Mouse (Mus musculus): ENCODE results near the gene Rnf144b. TPM values are rescaled to one million over a fixed set of nuclear protein-coding genes. Genes with fewer than 3 reads are reported as not detected.

Gene Rnf144b
- polyA plus RNA-seq, 3 experiments from 2014 or later, result 0.18 TPM; not detected in 2

GRCm38 (mm10) chr13:47223576-47224538, 101.4 kb downstream of the Rnf144b start:
- ATAC-seq, result no peak

DNA sequence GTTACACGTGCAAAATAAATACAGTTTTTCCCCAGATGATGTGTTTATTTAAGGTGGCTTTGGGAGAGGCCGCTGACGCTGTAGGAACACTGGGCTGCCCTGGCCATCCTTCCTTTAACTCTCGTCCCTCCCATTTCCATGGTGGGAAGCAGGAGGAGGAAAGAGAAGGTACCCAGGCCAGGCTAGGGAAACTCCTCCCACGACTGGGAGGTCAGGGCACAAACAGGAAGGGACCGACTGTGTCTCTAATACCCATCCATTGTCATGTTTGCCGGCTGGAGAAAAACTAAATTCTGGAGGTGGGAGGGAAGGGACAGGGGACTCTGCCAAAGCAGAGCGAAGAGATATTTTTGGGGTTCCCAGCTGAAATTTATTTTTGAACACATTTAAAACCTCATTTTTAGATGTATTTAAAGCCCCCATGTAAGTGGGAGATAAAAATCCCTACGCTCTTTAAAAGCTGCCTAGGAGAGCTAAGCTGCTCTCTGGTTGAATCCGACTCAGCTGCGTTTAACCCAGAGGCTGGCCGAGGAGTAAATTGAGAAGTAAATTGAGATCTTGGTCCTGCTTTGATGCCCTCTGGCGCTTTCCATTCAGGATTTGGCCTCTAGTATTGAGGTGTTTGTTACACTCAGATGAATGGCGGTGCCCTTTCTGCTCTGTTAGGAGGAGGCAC, 102.3 kb downstream of the Rnf144b start:
- ATAC-seq, result no peak

- no peak for ATAC-seq
Observed at GRCm38 (mm10) chr13:47225324-47225697, 102.9 kb downstream of the Rnf144b start.

DNA sequence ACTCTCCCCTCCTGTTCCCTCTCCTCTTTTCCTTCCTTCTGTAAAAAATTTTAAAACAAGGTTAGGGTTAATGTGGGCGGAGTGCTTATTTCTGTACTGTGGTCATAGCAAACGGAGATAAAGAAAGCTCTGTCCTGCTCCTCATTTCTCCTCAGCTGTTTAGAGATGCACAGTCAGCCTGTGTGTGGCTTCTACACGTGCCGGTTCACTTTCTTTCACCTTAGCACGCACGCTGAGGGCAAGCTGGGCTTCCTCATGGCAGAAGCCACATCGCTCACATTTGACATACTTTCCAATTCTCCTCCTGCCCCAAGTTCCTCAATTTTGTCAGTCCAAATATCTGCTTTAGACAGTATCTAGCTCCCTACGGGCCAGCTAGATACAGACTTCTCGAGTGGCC, 103.3 kb downstream of the Rnf144b start:
- no peak for ATAC-seq

- no peak for ATAC-seq
Observed at GRCm38 (mm10) chr13:47226521-47226920, 104.1 kb downstream of the Rnf144b start.

- no peak for ATAC-seq
Observed at GRCm38 (mm10) chr13:47228201-47228600, 105.7 kb downstream of the Rnf144b start.

GRCm38 (mm10) chr13:47228626-47229190, 106.3 kb downstream of the Rnf144b start:
- no peak for ATAC-seq

- ATAC-seq, result no peak
Observed at GRCm38 (mm10) chr13:47232163-47232562, 109.7 kb downstream of the Rnf144b start.

GRCm38 (mm10) chr13:47237376-47237775, 114.9 kb downstream of the Rnf144b start:
- ATAC-seq, result no peak

DNA sequence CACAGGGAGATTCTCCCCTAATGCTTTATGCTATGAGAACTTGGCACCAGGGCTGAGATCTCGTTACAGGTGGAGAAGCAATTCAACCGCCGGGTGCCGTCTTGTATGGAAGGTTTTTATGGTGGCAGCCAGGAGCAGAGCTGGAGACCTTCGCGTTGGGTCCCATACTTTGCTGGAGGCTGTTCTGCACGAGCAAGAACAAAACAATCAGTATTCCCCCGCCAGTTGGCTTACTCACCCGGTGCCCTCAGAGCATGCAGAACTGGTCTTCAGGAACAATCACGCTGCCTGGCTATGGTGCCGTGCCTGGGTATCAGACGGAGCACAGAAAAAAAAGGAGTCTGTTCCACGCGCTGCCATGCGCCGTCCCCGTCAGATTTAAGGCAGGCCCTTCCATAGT, 115.7 kb downstream of the Rnf144b start:
- ATAC-seq, result no peak

GRCm38 (mm10) chr13:47243569-47243968, 121.1 kb downstream of the Rnf144b start:
- no peak for ATAC-seq

DNA sequence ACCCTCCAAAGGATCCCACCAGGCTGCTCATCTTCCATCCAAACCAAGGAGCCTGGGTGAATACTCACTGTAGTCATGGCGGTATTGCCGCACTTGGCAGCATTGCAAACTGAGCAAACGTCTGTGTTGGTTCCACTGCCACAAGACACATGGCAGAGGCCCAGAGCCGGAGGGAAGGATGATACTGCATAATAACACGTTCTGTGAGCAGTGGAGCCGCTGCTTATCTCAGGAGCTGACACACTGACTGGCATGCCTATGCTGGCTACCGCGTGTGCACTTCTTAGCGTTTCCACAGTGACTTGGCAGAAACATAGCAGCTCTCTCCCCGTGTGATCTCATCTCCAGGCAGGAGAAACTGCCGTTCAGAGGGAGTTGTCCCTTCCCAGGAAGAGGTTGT, 122.3 kb downstream of the Rnf144b start:
- ATAC-seq, result no peak

DNA sequence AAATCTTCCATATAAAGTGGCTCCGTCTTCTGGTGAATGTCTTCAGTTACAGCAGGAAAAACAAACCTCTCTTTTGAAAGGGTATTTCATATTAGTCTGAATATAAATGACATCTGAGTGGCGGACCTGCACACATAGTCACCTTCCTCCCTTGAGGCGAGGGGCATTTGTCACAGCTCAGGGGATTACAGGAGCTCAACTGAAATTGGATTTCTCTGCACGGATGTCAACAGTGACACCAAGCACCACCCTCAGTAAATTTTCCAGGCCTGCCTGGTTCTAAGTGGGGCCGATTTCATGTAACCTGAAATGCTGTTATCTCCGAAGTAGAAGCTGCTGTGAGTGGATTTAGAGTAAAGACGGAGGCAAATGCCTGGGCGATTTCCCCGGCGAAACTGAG, 124.0 kb downstream of the Rnf144b start:
- ATAC-seq, result no peak

DNA sequence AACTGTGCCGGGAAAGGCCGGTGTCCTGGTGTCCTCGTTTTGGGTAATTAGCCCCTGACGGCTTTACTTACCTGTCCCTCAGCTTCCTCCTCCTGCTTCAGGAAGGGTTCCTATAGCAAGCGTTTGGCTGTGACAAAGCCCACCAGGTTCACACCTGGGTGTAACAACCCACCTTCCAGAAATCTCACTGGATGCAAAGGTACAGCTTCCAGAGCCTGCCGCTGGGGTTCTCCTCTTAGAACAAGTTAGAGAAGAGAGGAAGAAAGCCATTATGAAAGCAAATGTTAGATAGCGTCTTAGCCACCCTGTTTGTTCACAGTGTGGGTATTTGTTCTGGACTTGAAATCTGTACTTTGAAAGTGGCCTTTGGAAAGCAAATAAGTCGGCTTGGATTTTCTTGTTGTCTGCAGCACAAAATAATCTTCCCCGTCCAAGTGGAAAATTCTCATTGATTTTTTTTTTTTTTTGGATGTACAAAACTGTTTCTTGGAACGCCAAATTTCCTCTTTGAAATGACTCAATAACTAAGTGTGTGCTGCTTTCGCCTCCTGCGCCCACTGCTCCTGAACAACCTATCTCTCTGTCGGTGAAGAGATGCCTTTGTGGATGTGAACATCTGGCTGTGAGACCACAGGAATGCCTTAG, 124.8 kb downstream of the Rnf144b start:
- no peak for ATAC-seq

DNA sequence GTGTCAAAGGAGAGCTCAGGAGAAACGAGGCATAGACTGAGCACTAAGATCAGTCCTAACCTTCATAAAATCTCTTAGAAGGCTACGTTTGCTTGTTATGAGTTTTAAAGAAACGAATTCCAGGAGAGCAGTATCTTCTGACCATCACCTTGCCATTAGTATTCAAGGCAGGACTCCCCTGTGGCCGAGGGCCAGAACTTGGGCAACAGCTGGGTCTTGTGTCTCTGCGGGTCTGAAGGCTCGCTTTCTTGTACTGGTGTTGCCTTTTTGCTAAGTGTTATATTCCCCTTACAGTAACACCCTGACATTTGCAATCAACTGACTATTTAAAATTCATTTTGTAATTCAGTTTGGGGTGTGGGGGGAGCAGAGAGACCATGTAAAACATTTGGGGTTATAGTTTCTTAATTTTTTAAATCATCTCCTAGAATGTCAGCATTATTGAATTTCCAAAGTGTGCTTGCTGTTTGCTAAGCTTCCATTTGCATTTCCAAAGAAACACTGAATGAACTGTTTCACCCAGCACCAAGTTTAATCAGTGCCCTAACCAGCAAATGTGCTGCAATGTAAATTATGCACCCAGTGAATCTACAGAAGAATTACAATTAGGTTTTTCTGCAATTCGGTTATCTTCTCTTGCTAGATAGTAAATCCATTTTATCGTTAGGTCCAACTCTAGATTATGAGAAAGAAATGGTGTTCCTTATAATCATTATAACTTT, 126.0 kb downstream of the Rnf144b start:
- no peak for ATAC-seq

- ATAC-seq, result no peak
Observed at GRCm38 (mm10) chr13:47250615-47251014, 128.2 kb downstream of the Rnf144b start.

- no peak for ATAC-seq
Observed at GRCm38 (mm10) chr13:47251114-47251764, 128.8 kb downstream of the Rnf144b start.

- ATAC-seq, result no peak
Observed at GRCm38 (mm10) chr13:47253711-47254110, 131.3 kb downstream of the Rnf144b start.

DNA sequence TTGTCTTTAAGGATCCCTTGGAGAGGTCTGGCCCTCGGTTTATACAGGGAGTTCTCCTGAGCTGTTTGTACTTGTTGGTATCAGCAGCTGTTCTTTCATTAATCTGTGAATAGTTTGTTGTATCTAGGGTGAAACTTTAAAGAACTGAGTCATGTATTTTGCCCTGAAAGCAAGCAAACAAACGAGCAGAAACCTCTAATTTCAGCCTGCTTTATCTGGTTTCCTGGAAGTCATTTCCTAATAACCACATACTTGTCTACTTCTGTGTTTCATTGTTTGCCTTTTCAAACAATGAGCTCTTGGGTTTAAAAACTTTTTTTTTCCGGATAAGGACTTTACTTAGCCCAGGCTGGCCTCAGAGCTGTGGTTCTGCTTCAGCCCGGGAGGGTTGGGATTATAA, 136.8 kb downstream of the Rnf144b start:
- no peak for ATAC-seq

DNA sequence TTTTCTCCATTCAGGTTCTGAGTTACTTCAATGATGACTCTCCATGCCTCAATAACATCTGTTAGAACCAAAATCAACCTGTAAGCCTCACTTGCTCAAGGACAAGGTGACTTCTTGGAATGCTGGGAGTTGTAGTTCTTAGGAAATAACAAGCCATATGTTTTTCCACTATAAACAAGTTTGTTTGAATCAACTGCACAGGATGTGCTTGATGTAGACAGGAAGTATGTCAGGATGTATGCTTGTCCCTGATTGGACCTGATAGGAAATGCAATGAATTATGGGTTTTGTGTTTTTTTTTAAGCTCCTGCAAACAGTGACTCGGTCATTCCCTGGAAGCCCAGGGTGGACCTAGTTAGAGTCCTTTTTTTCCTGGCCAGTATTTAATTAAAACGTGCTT, 139.5 kb downstream of the Rnf144b start:
- no peak for ATAC-seq

DNA sequence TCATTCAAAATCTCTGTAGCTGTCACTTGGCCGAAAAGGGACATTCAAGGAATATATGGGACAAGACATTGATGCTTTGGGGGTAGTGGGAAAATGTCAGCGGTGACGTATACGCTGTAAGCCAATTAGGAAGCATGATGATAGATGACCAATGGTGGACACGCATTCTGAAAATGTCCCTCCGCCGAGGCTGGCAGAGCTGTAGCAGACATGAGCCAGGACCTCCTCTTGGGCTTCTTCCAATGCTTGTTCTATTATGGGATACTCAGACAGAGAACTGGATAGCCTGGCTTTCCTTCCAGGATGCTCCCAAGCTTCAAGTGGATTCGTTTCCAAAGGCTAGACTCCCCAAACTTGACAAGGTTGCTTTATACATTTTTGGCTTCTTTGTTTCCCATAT, 141.9 kb downstream of the Rnf144b start:
- ATAC-seq, result no peak

GRCm38 (mm10) chr13:47266411-47266810, 144.0 kb downstream of the Rnf144b start:
- no peak for ATAC-seq
